Mouse (Mus musculus): ENCODE results near the gene Scyl2. TPM values are rescaled to one million over a fixed set of nuclear protein-coding genes. Genes with fewer than 3 reads are reported as not detected.

Gene Scyl2
- 3.6 and 4.0 TPM in 2 replicates for polyA plus RNA-seq (2015; fragmentation: Nextera tagmentation; extraction: Ambion mirVana)

DNA sequence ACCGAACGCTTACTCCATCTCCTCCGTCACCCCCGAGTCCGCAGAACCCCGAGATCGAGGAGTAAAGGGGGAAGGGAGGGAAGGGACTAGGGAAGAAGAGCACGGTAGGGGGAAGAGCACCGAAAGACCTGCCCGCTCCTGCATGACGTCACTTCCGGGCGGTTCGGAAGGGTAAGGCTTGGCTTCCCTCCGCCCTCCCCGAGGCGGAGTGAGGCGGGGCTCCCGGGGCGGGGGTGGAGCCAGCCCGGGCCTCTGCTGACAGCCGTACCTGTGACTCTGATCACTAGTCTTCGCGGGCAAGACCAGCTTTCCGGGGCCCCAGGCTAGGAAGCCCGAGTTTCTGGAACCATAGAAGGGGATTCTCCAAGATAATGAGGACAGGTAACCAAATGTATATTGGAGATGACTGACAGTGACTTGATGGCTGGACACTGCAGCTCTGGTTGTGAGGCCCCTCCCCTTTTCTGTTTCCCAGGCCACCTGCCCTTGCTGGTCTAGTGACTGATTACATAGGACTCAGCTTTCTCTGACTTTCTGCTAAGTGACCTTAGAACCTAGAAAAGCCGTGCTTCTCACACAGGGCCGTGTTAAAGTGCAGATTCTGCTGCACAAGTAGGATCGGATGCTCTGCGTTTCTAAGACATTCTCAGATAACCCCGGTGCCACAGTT is at the start of gene Scyl2:
Gene Scyl2 (minus strand): TSS at position 147 of the 670 bp plus-strand sequence.
- no peaks in the 10 kb centered on the region for H3K36me3 ChIP-seq (replicated peaks)
- peaks cover 66% of the 10 kb centered on the region for H3K4me1 ChIP-seq (replicated peaks)
- H3K9ac ChIP-seq: peak within 1 kb of the TSS; percentile 97
- H3K27me3 ChIP-seq: no peaks in the 10 kb centered on the region
- H3K4me3 ChIP-seq (replicated peaks): peak within 1 kb of the TSS; percentile 94
- H3K4me2 ChIP-seq: peak within 1 kb of the TSS; percentile 89
- H3K9me3 ChIP-seq (replicated peaks): no peaks in the 10 kb centered on the region
- ATAC-seq (ENCODE audit: insufficient read depth): peak; percentile 98
- 5% methylated on average over 31 of the region's 31 CpGs for WGBS (ENCODE audit: insufficient replicate concordance)
- H3K27ac ChIP-seq (replicated peaks): peak within 1 kb of the TSS; percentile 86

DNA sequence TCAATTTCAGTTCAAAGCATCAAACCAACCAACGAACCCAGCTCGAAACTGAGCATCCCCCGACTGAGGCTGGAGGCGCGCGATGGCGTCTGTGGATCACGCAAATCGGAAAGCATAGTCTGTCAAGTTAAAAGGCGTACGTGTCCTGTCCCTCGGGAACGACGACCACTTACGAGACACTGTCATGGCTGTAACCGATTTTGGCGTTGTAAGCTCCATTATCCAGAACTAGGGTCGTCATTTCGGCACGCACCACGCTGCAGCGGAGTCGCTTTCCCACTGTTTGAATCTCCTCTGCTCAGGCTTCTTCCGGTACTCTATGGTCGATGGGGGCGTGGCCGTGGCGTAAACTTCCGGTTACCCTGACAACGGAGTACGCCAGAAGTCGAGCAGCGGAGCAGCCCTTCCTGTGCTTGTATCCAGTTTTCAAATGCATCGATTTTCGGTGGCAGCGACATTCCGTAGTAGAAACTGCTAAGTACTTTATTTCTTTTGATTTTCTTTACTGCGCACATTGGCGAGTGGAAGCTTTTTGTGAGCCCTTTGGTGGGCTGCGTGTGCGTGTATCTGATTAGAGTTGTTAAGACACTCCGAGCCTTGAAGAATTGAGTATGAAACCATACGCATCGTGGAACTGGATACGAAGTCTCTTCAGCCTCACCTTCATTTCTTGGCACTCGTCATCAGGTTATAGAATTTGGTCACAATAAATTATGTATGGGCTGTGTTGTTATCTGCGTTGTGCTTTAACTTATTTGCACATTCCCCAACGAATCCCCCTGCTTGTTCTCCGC is 46.1 kb upstream of the Scyl2 start, which contains the start of gene Actr6:
Gene Actr6 (minus strand): TSS at position 295 of the 794 bp plus-strand sequence.
- Histone ChIP-seq H3K27ac (replicated peaks) (peak within 1 kb of the TSS; percentile 51; the same call in 1 of the 2 replicates), H3K4me1 (replicated peaks) (peaks cover 24% of the 10 kb centered on the region), H3K36me3 (replicated peaks) (peaks cover 4% of the 10 kb centered on the region), H3K27me3 (no peaks in the 10 kb centered on the region), H3K4me2 (peak within 1 kb of the TSS; percentile 83), H3K9ac (peak within 1 kb of the TSS; percentile 69), H3K4me3 (replicated peaks) (peak within 1 kb of the TSS; percentile 77), H3K9me3 (replicated peaks) (no peaks in the 10 kb centered on the region)
- 1% methylated on average over 49 of the region's 49 CpGs for WGBS (ENCODE audit: insufficient replicate concordance)
- ATAC-seq (ENCODE audit: insufficient read depth): peak; percentile 94

DNA sequence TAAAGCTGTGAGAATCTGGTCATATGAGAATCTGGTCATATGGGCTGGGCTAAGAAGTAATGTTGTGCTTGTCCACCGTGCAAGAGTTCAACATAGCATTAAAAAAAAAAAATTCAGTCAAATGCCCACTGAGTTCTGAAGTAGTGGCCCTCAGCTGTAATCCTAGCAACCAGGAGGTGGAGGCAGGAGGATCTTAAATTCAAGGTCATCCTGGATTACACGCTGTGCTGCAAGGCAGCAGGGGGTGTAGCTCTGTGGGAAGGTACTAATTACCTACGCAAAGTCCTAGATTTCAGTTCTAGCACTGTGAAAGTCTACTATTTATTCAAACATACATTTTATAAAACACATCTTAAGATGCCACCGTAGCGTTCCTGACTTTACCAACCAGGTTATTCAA is 45.3 kb upstream of the Scyl2 start:
- Histone ChIP-seq H3K36me3 (replicated peaks) (peaks cover 10% of the 10 kb centered on the region), H3K27me3 (no peaks in the 10 kb centered on the region), H3K4me3 (replicated peaks) (peak overlapping the region; percentile 77), H3K4me1 (replicated peaks) (peaks cover 24% of the 10 kb centered on the region), H3K27ac (replicated peaks) (no peak overlapping the region), H3K4me2 (peak overlapping the region; percentile 83), H3K9ac (peak overlapping the region; percentile 69), H3K9me3 (replicated peaks) (no peaks in the 10 kb centered on the region)
- no peak for ATAC-seq (ENCODE audit: insufficient read depth)
- 14% methylated on average over 5 of the region's 5 CpGs for WGBS (ENCODE audit: insufficient replicate concordance)

DNA sequence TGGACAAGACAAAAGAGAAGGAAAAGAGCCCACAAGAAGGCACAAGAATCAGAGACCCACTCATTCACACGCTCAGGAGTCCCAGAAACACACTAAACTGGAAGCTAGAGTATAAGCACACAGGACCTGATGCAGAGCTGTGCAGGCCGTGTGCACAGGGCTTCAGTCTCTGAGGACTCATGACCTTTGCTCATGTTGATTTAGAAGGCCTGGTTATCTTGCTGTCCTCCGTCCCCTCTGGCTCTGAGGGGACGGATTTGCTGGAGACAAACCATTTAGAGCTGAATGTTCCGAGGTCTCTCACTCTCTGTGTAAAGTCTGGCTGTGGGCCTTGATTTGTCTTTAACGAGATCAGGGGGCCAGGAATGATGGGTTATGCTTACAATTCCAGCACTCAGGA is 44.3 kb upstream of the Scyl2 start:
- Histone ChIP-seq H3K9ac (no peak overlapping the region), H3K27ac (replicated peaks) (no peak overlapping the region), H3K4me3 (replicated peaks) (no peak overlapping the region), H3K9me3 (replicated peaks) (no peaks in the 10 kb centered on the region), H3K27me3 (no peaks in the 10 kb centered on the region), H3K4me1 (replicated peaks) (peaks cover 24% of the 10 kb centered on the region), H3K4me2 (peak overlapping the region; percentile 25; the same call in 1 of the 2 replicates), H3K36me3 (replicated peaks) (peaks cover 16% of the 10 kb centered on the region)
- 0 out of 2 replicates have a peak, but pooled peaks have one; percentile 29 for ATAC-seq (ENCODE audit: insufficient read depth)
- WGBS (ENCODE audit: insufficient replicate concordance): 56% methylated on average over 6 of the region's 6 CpGs

DNA sequence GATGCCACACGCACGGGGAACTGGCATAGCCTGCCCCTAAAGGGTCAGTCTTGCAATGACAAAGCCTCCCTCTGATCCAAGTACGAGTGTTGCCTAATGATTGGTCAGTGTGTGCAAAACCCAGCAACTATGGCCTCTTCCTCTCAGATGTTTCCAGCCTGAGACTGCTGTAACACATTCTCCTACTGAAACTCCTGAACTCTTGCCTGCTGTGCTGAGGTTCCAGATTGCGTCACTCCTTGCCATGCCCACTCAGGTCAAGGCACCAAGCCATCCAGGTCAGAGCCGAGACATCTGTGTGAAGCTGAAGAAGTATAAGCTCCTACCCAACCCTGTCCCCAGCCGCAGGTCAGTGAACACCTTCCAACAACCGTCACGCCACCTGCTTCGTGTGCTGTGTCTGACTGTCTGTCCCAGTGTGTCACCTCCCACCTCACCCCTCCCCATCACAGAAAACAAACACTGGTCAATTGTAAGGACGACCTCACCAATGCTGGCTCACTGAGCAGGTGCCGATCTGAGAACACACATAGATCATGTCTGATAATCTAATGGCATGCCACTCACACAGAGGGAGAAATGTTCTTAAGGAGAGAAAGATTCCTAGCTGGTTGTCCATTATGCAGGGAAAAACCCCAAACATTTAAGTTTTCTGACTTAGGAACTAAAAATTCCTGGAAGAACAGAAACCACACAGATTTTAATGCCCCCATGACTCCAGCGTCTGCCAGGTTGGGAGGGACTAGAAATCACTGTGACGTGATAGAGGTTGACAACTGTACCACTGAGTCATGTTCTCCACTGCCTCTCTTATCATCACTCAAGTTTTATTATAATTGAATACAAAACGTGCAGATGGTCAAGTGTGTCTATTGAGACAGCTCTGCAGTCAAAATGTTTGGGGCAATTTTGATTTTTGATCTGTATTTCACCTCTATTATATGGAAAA is 36.4 kb upstream of the Scyl2 start:
- no peak overlapping the region for H3K9ac ChIP-seq
- H3K27ac ChIP-seq (replicated peaks): no peak overlapping the region
- no peaks in the 10 kb centered on the region for H3K27me3 ChIP-seq
- 0 out of 2 replicates have a peak, but pooled peaks have one; percentile 42 for ATAC-seq (ENCODE audit: insufficient read depth)
- peaks cover 42% of the 10 kb centered on the region for H3K36me3 ChIP-seq (replicated peaks)
- H3K9me3 ChIP-seq (replicated peaks): no peaks in the 10 kb centered on the region
- 72% methylated on average over 14 of the region's 14 CpGs for WGBS (ENCODE audit: insufficient replicate concordance)
- peaks cover 8% of the 10 kb centered on the region for H3K4me1 ChIP-seq (replicated peaks)
- H3K4me2 ChIP-seq: no peak overlapping the region
- no peak overlapping the region for H3K4me3 ChIP-seq (replicated peaks)

DNA sequence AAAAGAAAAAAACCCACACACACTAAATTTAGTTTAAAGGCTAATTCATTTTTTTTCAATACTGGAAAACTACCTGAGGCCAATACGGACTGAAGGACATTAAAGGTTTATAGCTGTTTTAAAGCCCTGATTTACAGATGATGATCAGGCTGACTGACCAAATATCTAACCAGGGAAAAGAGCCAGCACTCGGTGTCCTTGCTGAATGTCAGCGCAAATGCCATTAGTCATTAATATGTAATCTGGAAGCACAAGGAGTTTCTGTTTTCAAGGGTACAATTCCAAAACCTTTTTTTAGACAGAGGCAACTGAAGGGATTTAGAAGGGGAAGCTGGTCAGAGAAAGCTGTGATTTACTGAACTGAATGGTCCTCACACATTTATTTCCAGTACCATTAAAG is 34.7 kb upstream of the Scyl2 start:
- Histone ChIP-seq H3K4me2 (no peak overlapping the region), H3K9ac (no peak overlapping the region), H3K4me3 (replicated peaks) (no peak overlapping the region), H3K4me1 (replicated peaks) (peaks cover 8% of the 10 kb centered on the region), H3K27me3 (no peaks in the 10 kb centered on the region), H3K27ac (replicated peaks) (no peak overlapping the region), H3K9me3 (replicated peaks) (no peaks in the 10 kb centered on the region), H3K36me3 (replicated peaks) (peaks cover 34% of the 10 kb centered on the region)
- WGBS (ENCODE audit: insufficient replicate concordance): 84% methylated on average over 3 of the region's 3 CpGs
- ATAC-seq (ENCODE audit: insufficient read depth): no peak

DNA sequence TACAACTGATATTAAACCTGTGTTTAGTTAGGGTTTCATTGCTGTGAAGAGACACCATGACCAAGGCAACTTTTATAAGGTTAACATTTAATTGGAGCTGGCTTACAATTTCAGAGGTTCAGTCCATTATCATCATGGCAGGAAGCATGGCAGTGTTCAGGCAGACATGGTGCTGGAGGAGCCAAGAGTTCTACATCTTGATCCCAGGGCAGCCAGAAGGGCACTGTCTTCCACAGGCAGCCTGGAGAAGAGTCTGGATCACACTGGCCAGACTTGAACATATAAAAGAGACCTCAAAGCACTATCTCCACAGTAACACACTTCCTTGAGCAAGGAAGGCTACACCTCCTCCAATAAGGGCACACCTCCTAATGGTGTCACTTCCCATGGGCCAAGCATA is 34.2 kb upstream of the Scyl2 start:
- H3K36me3 ChIP-seq (replicated peaks): peaks cover 37% of the 10 kb centered on the region
- H3K27me3 ChIP-seq: no peaks in the 10 kb centered on the region
- ATAC-seq (ENCODE audit: insufficient read depth): no peak

DNA sequence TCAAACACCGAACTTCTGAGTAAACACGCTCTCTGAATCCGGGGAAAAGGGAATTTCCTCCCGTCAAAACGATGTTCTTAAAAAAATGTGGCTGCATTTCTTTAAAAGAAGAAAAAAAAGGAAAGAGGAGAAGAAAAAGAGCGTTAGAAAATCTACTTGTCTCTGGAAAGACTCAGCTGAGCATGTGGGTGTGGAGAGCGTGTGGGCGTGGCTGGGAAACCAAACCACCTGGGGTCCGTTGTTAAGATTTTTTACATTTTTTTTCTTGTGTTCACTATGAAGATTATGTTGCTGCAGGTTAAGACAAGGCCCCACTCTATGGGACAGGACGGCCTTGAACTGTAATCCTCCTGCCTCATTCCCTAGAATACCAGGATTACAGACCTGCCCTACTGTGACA is 28.8 kb upstream of the Scyl2 start:
- H3K9me3 ChIP-seq (replicated peaks): no peaks in the 10 kb centered on the region
- no peaks in the 10 kb centered on the region for H3K4me1 ChIP-seq (replicated peaks)
- no peak overlapping the region for H3K4me3 ChIP-seq (replicated peaks)
- H3K36me3 ChIP-seq (replicated peaks): peaks cover 55% of the 10 kb centered on the region
- no peak overlapping the region for H3K9ac ChIP-seq
- no peak overlapping the region for H3K4me2 ChIP-seq
- 73% methylated on average over 10 of the region's 10 CpGs for WGBS (ENCODE audit: insufficient replicate concordance)
- H3K27me3 ChIP-seq: no peaks in the 10 kb centered on the region
- ATAC-seq (ENCODE audit: insufficient read depth): no peak
- H3K27ac ChIP-seq (replicated peaks): no peak overlapping the region

More for the DNA sequence above, 34.2 kb upstream of the Scyl2 start:
- Histone ChIP-seq H3K4me3 (replicated peaks) (no peak overlapping the region), H3K27ac (replicated peaks) (no peak overlapping the region), H3K4me2 (no peak overlapping the region), H3K9me3 (replicated peaks) (no peaks in the 10 kb centered on the region), H3K9ac (no peak overlapping the region), H3K4me1 (replicated peaks) (peaks cover 8% of the 10 kb centered on the region)

DNA sequence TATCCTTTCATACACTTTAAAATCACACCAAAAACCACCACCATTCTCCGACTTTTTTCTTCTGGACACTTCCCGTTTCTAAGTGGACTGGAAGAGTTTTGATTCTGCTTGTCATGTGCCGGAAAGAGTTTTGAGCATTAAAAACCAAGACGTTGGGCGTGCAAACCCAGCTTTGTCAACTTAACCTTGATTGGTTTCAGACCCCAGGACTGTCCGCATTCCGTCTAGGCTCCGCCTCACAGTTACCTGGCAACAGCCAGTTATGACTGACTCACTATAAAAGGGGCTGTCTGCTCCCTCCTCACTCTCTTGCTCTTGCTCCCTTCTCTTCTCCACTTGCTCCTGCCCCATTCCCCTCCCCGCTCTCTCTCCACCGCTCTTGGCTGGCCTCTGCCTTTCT is 22.6 kb upstream of the Scyl2 start:
- WGBS (ENCODE audit: insufficient replicate concordance): 27% methylated on average over 10 of the region's 10 CpGs
- Histone ChIP-seq H3K27me3 (no peaks in the 10 kb centered on the region; the same call in 1 of the 2 replicates), H3K9ac (no peak overlapping the region), H3K36me3 (replicated peaks) (peaks cover 24% of the 10 kb centered on the region), H3K27ac (replicated peaks) (no peak overlapping the region), H3K4me1 (replicated peaks) (no peaks in the 10 kb centered on the region), H3K4me2 (peak overlapping the region; percentile 16; the same call in 1 of the 2 replicates), H3K9me3 (replicated peaks) (no peaks in the 10 kb centered on the region), H3K4me3 (replicated peaks) (no peak overlapping the region)
- ATAC-seq (ENCODE audit: insufficient read depth): no peak

DNA sequence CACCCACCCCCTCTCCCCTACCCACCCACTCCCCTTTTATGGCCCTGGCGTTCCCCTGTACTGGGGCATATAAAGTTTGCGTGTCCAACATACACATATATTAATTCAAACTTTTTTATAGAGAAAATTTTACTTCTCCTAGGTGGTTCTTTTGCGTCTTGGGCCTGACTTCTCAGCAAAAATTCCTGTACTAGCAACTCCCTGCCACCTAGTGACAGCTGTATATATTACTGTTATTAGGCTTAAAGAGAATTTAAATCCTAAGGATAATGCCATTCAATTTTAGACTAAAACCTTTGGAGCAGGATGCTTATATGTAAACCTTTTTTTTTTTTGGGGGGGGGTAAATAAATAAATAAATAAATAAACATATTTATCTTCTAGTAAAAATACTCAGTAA is 21.3 kb upstream of the Scyl2 start:
- Histone ChIP-seq H3K27ac (replicated peaks) (no peak overlapping the region), H3K9me3 (replicated peaks) (no peaks in the 10 kb centered on the region), H3K4me3 (replicated peaks) (no peak overlapping the region), H3K36me3 (replicated peaks) (peaks cover 11% of the 10 kb centered on the region), H3K4me1 (replicated peaks) (no peaks in the 10 kb centered on the region), H3K4me2 (no peak overlapping the region), H3K9ac (no peak overlapping the region), H3K27me3 (no peaks in the 10 kb centered on the region; the same call in 1 of the 2 replicates)
- ATAC-seq (ENCODE audit: insufficient read depth): no peak
- 69% methylated on average over 3 of the region's 3 CpGs for WGBS (ENCODE audit: insufficient replicate concordance)

Data from liver, embryonic 15.5 days (tissue).